Mouse (Mus musculus): ENCODE results near the gene Etv6. TPM values are rescaled to one million over a fixed set of nuclear protein-coding genes. Genes with fewer than 3 reads are reported as not detected.

The Etv6 gene
- polyA plus RNA-seq, 1 experiment from 2014 or later: 14.5 TPM

GRCm38 (mm10) chr6:134036951-134037431, 1.5 kb downstream of the Etv6 start:
- Histone ChIP-seq H3K9ac (ENCODE audit: low read length) (peak overlapping the region; percentile 83), H3K27me3 (ENCODE audit: control insufficient read depth, insufficient read depth, low read length) (no peaks in the 10 kb centered on the region), H3K9me3 (ENCODE audit: control insufficient read depth, low read length) (no peaks in the 10 kb centered on the region), H3K4me2 (ENCODE audit: low read length) (peak overlapping the region; percentile 75), H3K36me3 (ENCODE audit: control insufficient read depth, insufficient read depth, low read length) (no peaks in the 10 kb centered on the region), H3K4me3 (ENCODE audit: control insufficient read depth in 1 of 2, insufficient read depth in 1 of 2, low read depth in 1 of 2, low read length in 2 of 2) (peak overlapping the region; percentile 81 to 85), H3K27ac (replicated peaks in 1 of 2; ENCODE audit: control insufficient read depth in 1 of 2, insufficient read depth in 1 of 2, low read depth in 2 of 2, low read length in 2 of 2) (peak overlapping the region; percentile 53 to 99), H3K4me1 (ENCODE audit: control insufficient read depth in 2 of 2, insufficient read depth in 2 of 2, low read length in 2 of 2) (peaks cover 31 to 47% of the 10 kb centered on the region in 2 experiments)
- no peak for ATAC-seq (ENCODE audit: insufficient number of reproducible peaks, insufficient read depth, low FRiP score, low read depth)
- WGBS: 3% methylated on average over 3 of the region's 3 CpGs

GRCm38 (mm10) chr6:134037960-134038359, 2.5 kb downstream of the Etv6 start:
- Histone ChIP-seq H3K27me3 (ENCODE audit: control insufficient read depth, insufficient read depth, low read length) (no peaks in the 10 kb centered on the region), H3K27ac (replicated peaks in 1 of 2; ENCODE audit: control insufficient read depth in 1 of 2, insufficient read depth in 1 of 2, low read depth in 2 of 2, low read length in 2 of 2) (0 out of 4 replicates have a peak overlapping the region, but pooled peaks of 1 of the 2 experiments have one; percentile 99), H3K36me3 (ENCODE audit: control insufficient read depth, insufficient read depth, low read length) (no peaks in the 10 kb centered on the region), H3K9ac (ENCODE audit: low read length) (peak overlapping the region; percentile 83), H3K4me1 (ENCODE audit: control insufficient read depth in 2 of 2, insufficient read depth in 2 of 2, low read length in 2 of 2) (peaks cover 34 to 54% of the 10 kb centered on the region in 2 experiments), H3K4me3 (ENCODE audit: control insufficient read depth in 1 of 2, insufficient read depth in 1 of 2, low read depth in 1 of 2, low read length in 2 of 2) (peak overlapping the region; percentile 81 to 85), H3K9me3 (ENCODE audit: control insufficient read depth, low read length) (no peaks in the 10 kb centered on the region), H3K4me2 (ENCODE audit: low read length) (peak overlapping the region; percentile 75)
- no peak for ATAC-seq (ENCODE audit: insufficient number of reproducible peaks, insufficient read depth, low FRiP score, low read depth)
- 13% methylated on average over 10 of the region's 10 CpGs for WGBS

- peak overlapping the region; percentile 45 for H3K9ac ChIP-seq (ENCODE audit: low read length)
- no peaks in the 10 kb centered on the region for H3K9me3 ChIP-seq (ENCODE audit: control insufficient read depth, low read length)
- H3K4me3 ChIP-seq (ENCODE audit: control insufficient read depth in 1 of 2, insufficient read depth in 1 of 2, low read depth in 1 of 2, low read length in 2 of 2): peak overlapping the region in 1 of 2 experiments; percentile 81; a peak in 2 of 4 replicates
- H3K27ac ChIP-seq (replicated peaks in 1 of 2; ENCODE audit: control insufficient read depth in 1 of 2, insufficient read depth in 1 of 2, low read depth in 2 of 2, low read length in 2 of 2): peak overlapping the region in 1 of 2 experiments; percentile 25; a peak in 1 of 4 replicates
- peaks cover 37 to 62% of the 10 kb centered on the region in 2 experiments for H3K4me1 ChIP-seq (ENCODE audit: control insufficient read depth in 2 of 2, insufficient read depth in 2 of 2, low read length in 2 of 2)
- no peak for ATAC-seq (ENCODE audit: insufficient number of reproducible peaks, insufficient read depth, low FRiP score, low read depth)
- H3K4me2 ChIP-seq (ENCODE audit: low read length): peak overlapping the region; percentile 75
- no peaks in the 10 kb centered on the region for H3K27me3 ChIP-seq (ENCODE audit: control insufficient read depth, insufficient read depth, low read length)
- WGBS: 7% methylated on average over 6 of the region's 6 CpGs
- H3K36me3 ChIP-seq (ENCODE audit: control insufficient read depth, insufficient read depth, low read length): no peaks in the 10 kb centered on the region
Measured at GRCm38 (mm10) chr6:134038881-134039280, 3.4 kb downstream of the Etv6 start.

- ATAC-seq (ENCODE audit: insufficient number of reproducible peaks, insufficient read depth, low FRiP score, low read depth): no peak
- peak overlapping the region; percentile 75 for H3K4me2 ChIP-seq (ENCODE audit: low read length)
- H3K27ac ChIP-seq (replicated peaks in 1 of 2; ENCODE audit: control insufficient read depth in 1 of 2, insufficient read depth in 1 of 2, low read depth in 2 of 2, low read length in 2 of 2): 0 out of 4 replicates have a peak overlapping the region, but pooled peaks of 1 of the 2 experiments have one; percentile 25
- peaks cover 38 to 62% of the 10 kb centered on the region in 2 experiments for H3K4me1 ChIP-seq (ENCODE audit: control insufficient read depth in 2 of 2, insufficient read depth in 2 of 2, low read length in 2 of 2)
- no peaks in the 10 kb centered on the region for H3K27me3 ChIP-seq (ENCODE audit: control insufficient read depth, insufficient read depth, low read length)
- no peaks in the 10 kb centered on the region for H3K9me3 ChIP-seq (ENCODE audit: control insufficient read depth, low read length)
- 57% methylated on average over 8 of the region's 8 CpGs for WGBS
- H3K9ac ChIP-seq (ENCODE audit: low read length): peak overlapping the region; percentile 45; the same call in 1 of the 2 replicates
- peak overlapping the region in 1 of 2 experiments; percentile 81; a peak in 2 of 4 replicates for H3K4me3 ChIP-seq (ENCODE audit: control insufficient read depth in 1 of 2, insufficient read depth in 1 of 2, low read depth in 1 of 2, low read length in 2 of 2)
- H3K36me3 ChIP-seq (ENCODE audit: control insufficient read depth, insufficient read depth, low read length): no peaks in the 10 kb centered on the region
Measured at GRCm38 (mm10) chr6:134039351-134039750, 3.9 kb downstream of the Etv6 start.

- H3K27ac ChIP-seq (replicated peaks in 1 of 2; ENCODE audit: control insufficient read depth in 1 of 2, insufficient read depth in 1 of 2, low read depth in 2 of 2, low read length in 2 of 2): no peak overlapping the region
- 41% methylated on average over 3 of the region's 3 CpGs for WGBS
Measured at GRCm38 (mm10) chr6:134040312-134040711, 4.8 kb downstream of the Etv6 start.

GRCm38 (mm10) chr6:134041286-134041685, 5.8 kb downstream of the Etv6 start:
- H3K4me3 ChIP-seq (ENCODE audit: control insufficient read depth in 1 of 2, insufficient read depth in 1 of 2, low read depth in 1 of 2, low read length in 2 of 2): no peak overlapping the region
- H3K4me2 ChIP-seq (ENCODE audit: low read length): 0 out of 2 replicates have a peak overlapping the region, but pooled peaks have one; percentile 19
- no peaks in the 10 kb centered on the region for H3K9me3 ChIP-seq (ENCODE audit: control insufficient read depth, low read length)
- WGBS: 67% methylated on average over 7 of the region's 7 CpGs
- no peak overlapping the region for H3K27ac ChIP-seq (replicated peaks in 1 of 2; ENCODE audit: control insufficient read depth in 1 of 2, insufficient read depth in 1 of 2, low read depth in 2 of 2, low read length in 2 of 2)
- no peaks in the 10 kb centered on the region for H3K36me3 ChIP-seq (ENCODE audit: control insufficient read depth, insufficient read depth, low read length)
- no peak for ATAC-seq (ENCODE audit: insufficient number of reproducible peaks, insufficient read depth, low FRiP score, low read depth)
- no peaks in the 10 kb centered on the region for H3K27me3 ChIP-seq (ENCODE audit: control insufficient read depth, insufficient read depth, low read length)
- H3K4me1 ChIP-seq (ENCODE audit: control insufficient read depth in 2 of 2, insufficient read depth in 2 of 2, low read length in 2 of 2): peaks cover 47 to 81% of the 10 kb centered on the region in 2 experiments
- H3K9ac ChIP-seq (ENCODE audit: low read length): no peak overlapping the region

More at GRCm38 (mm10) chr6:134040312-134040711, 4.8 kb downstream of the Etv6 start:
- Histone ChIP-seq H3K4me3 (ENCODE audit: control insufficient read depth in 1 of 2, insufficient read depth in 1 of 2, low read depth in 1 of 2, low read length in 2 of 2) (no peak overlapping the region), H3K4me2 (ENCODE audit: low read length) (no peak overlapping the region), H3K27me3 (ENCODE audit: control insufficient read depth, insufficient read depth, low read length) (no peaks in the 10 kb centered on the region), H3K36me3 (ENCODE audit: control insufficient read depth, insufficient read depth, low read length) (no peaks in the 10 kb centered on the region), H3K9ac (ENCODE audit: low read length) (no peak overlapping the region), H3K9me3 (ENCODE audit: control insufficient read depth, low read length) (no peaks in the 10 kb centered on the region), H3K4me1 (ENCODE audit: control insufficient read depth in 2 of 2, insufficient read depth in 2 of 2, low read length in 2 of 2) (peaks cover 41 to 72% of the 10 kb centered on the region in 2 experiments)
- ATAC-seq (ENCODE audit: insufficient number of reproducible peaks, insufficient read depth, low FRiP score, low read depth): no peak

- H3K9me3 ChIP-seq (ENCODE audit: control insufficient read depth, low read length): no peaks in the 10 kb centered on the region
- peaks cover 49 to 85% of the 10 kb centered on the region in 2 experiments for H3K4me1 ChIP-seq (ENCODE audit: control insufficient read depth in 2 of 2, insufficient read depth in 2 of 2, low read length in 2 of 2)
- no peaks in the 10 kb centered on the region for H3K36me3 ChIP-seq (ENCODE audit: control insufficient read depth, insufficient read depth, low read length)
- ATAC-seq (ENCODE audit: insufficient number of reproducible peaks, insufficient read depth, low FRiP score, low read depth): no peak
- peak overlapping the region; percentile 9 to 32; a peak in 1 of 4 replicates for H3K27ac ChIP-seq (replicated peaks in 1 of 2; ENCODE audit: control insufficient read depth in 1 of 2, insufficient read depth in 1 of 2, low read depth in 2 of 2, low read length in 2 of 2)
- peak overlapping the region; percentile 19 for H3K4me2 ChIP-seq (ENCODE audit: low read length)
- 5% methylated on average over 12 of the region's 12 CpGs for WGBS
- H3K9ac ChIP-seq (ENCODE audit: low read length): no peak overlapping the region; the same call in 1 of the 2 replicates
- H3K27me3 ChIP-seq (ENCODE audit: control insufficient read depth, insufficient read depth, low read length): no peaks in the 10 kb centered on the region
- no peak overlapping the region for H3K4me3 ChIP-seq (ENCODE audit: control insufficient read depth in 1 of 2, insufficient read depth in 1 of 2, low read depth in 1 of 2, low read length in 2 of 2)
Measured at GRCm38 (mm10) chr6:134041916-134042315, 6.4 kb downstream of the Etv6 start.

Measured in heart, embryonic 14.5 days (tissue).